Mouse (Mus musculus): ENCODE data around the gene Gfod1. TPM values are rescaled to one million over a fixed set of nuclear protein-coding genes. Genes with fewer than 3 reads are reported as not detected.
A peak's percentile ranks its signal among the peaks of the same experiment; 100 is the strongest.

Gene Gfod1
- polyA plus RNA-seq, 1 experiment from 2014 or later: 1.2 TPM

DNA sequence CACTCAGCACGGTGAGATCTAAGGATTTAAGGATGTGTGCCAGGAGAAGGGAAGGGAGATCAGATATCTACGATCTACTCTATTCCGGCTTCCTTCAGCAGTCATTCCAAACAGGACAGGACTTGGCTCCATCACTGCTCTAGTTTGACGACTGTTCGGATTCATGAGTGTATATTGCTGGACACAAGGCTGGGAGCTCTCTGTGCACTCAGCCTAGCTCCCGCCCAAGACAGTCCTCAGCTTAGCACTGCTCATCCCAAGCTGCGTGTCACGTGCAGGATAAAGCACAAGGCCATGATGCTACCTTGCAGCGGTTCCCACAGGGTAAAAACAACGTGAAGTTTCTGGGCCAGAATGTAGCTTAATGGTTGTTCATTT is 33.8 kb downstream of the Gfod1 start:
- no peak overlapping the region for H3K27ac ChIP-seq

DNA sequence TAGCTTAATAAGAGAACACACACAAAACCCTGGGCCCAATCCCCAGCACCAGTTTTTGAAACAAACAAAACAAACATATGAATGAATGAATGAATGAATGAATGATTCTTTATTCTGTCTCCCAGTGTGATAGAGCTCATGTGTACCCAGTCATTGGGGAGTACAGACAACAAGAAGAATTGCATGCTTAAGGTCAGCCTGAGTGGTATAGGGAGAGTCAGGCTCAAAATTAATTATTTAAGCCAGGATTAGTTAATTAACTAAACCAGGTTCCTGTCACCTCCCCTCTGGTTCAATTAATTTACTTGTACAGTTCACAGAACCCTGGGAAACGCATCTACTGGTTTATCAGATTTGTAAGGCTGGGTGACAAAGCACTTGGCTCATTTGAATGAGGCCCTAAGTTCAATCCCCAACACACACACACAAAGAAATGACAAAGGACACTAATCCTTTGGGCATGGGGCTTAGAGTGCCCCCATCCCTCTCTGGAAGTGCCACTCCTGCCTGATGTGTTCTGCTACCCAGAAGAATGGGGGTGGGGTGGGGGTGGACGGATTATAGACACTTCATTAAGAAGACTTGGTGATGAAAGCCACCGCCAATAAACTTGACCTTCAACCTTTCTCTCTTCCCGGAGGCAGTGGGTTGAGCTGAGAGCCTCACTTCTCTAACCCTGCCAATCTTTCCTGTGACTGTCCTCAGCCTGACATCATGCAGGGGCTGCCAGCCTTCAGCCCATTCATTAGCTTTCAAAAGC is 34.3 kb downstream of the Gfod1 start:
- Histone ChIP-seq H3K27ac (no peak overlapping the region), H3K27me3 (no peaks in the 10 kb centered on the region), H3K36me3 (no peaks in the 10 kb centered on the region), H3K9ac (no peak overlapping the region), H3K4me3 (no peak overlapping the region), H3K9me3 (no peaks in the 10 kb centered on the region), H3K4me2 (no peak overlapping the region), H3K4me1 (peaks cover 12% of the 10 kb centered on the region; the same call in 1 of the 2 replicates)
- ATAC-seq (ENCODE audit: insufficient number of reproducible peaks, low FRiP score, low TSS enrichment, low read depth): no peak
- 45% methylated on average over 4 of the region's 4 CpGs for WGBS

More for the DNA sequence above, 33.8 kb downstream of the Gfod1 start:
- 68% methylated on average over 10 of the region's 10 CpGs for WGBS
- no peak overlapping the region for H3K4me3 ChIP-seq
- H3K36me3 ChIP-seq: no peaks in the 10 kb centered on the region
- peaks cover 12% of the 10 kb centered on the region; the same call in 1 of the 2 replicates for H3K4me1 ChIP-seq
- no peaks in the 10 kb centered on the region for H3K9me3 ChIP-seq
- H3K27me3 ChIP-seq: no peaks in the 10 kb centered on the region
- H3K4me2 ChIP-seq: no peak overlapping the region
- no peak overlapping the region for H3K9ac ChIP-seq
- ATAC-seq (ENCODE audit: insufficient number of reproducible peaks, low FRiP score, low TSS enrichment, low read depth): no peak

DNA sequence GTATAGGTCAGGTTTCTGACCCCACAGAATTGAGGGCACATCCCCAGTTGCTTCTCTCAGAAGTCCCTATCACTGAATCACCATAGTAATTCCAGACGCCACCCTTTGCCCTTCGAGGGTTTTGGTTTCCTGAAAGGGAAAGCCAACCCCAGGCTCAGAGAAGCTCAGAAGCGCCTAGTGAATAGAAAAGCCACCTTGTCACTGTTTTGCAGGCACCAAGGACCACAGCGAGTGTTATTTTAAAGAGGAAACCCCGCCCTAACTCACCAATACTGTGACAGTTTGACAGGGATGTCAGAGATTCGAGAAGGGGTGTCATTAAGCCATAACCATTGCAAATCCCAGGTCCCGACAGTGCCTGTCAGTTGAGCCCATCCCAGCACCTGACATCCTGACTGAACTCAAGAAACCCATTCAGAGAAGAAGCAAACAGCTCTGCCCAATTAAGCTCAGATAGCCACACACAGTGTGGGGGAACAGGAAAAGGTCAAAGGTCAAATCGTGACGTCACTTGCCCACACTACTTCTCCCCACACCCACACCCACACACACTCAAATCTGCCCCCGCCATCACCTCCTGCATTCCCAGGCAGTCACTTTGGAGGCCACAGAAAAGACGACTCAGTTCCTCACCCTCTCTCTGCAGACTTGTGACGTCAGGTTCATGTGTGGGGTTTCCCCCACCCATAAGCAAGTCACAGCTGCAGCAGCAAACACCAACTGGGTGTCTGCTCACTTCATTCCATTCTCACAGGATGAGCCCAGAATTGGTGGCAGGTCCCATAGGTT is 35.2 kb downstream of the Gfod1 start:
- Histone ChIP-seq H3K36me3 (no peaks in the 10 kb centered on the region), H3K4me1 (peaks cover 12% of the 10 kb centered on the region; the same call in 1 of the 2 replicates), H3K9ac (no peak overlapping the region), H3K4me3 (no peak overlapping the region), H3K4me2 (no peak overlapping the region), H3K9me3 (no peaks in the 10 kb centered on the region), H3K27me3 (no peaks in the 10 kb centered on the region), H3K27ac (no peak overlapping the region)
- WGBS: 49% methylated on average over 12 of the region's 12 CpGs
- ATAC-seq (ENCODE audit: insufficient number of reproducible peaks, low FRiP score, low TSS enrichment, low read depth): 0 out of 2 replicates have a peak, but pooled peaks have one; percentile 18

DNA sequence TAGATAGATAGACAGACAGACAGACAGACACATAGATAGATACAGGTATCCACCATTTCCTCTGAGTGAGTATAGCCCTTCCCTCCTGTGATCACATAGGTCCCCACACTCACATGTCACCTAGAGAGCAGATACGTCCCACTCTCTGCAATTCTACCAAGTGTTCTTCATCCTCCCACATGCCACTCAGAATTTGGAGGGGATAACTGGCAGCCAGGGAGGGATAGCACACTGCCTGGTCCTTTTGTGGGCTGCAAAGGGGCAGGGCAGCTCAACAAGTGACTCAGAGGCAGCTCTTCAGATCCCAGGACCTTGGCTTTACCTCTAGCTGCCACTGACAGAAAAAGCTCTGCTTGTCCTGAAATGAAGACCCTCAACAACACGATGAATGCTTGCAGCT is 36.1 kb downstream of the Gfod1 start:
- no peak overlapping the region for H3K27ac ChIP-seq
- no peaks in the 10 kb centered on the region for H3K27me3 ChIP-seq
- H3K4me3 ChIP-seq: no peak overlapping the region
- ATAC-seq (ENCODE audit: insufficient number of reproducible peaks, low FRiP score, low TSS enrichment, low read depth): no peak
- H3K36me3 ChIP-seq: no peaks in the 10 kb centered on the region
- H3K9ac ChIP-seq: no peak overlapping the region
- no peak overlapping the region for H3K4me2 ChIP-seq
- 87% methylated on average over 2 of the region's 2 CpGs for WGBS
- no peaks in the 10 kb centered on the region for H3K9me3 ChIP-seq
- peaks cover 12% of the 10 kb centered on the region; the same call in 1 of the 2 replicates for H3K4me1 ChIP-seq

DNA sequence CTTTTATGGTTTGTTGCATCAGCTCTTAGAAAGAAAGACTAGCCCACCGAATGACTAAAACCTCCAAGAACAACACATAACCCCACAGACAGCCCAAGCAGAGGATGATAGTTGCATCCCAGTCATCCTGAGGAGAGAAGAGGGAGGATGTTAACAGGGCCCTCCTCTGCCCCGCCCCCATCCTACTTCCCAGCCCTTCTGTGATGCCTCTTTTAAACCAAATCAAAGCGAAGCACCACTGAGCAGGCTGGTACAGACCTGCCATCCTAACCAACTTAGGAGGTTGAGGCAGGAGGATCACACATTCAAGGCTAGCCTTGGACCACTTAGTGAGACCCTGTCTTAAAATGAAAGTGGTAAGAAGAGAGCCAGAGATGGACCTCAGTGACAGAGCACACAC is 36.8 kb downstream of the Gfod1 start:
- Histone ChIP-seq H3K36me3 (no peaks in the 10 kb centered on the region), H3K27ac (no peak overlapping the region), H3K9me3 (no peaks in the 10 kb centered on the region), H3K4me2 (no peak overlapping the region), H3K27me3 (no peaks in the 10 kb centered on the region), H3K4me1 (peaks cover 10% of the 10 kb centered on the region; the same call in 1 of the 2 replicates), H3K4me3 (no peak overlapping the region), H3K9ac (no peak overlapping the region)
- ATAC-seq (ENCODE audit: insufficient number of reproducible peaks, low FRiP score, low TSS enrichment, low read depth): no peak
- WGBS: 83% methylated on average over 3 of the region's 3 CpGs

DNA sequence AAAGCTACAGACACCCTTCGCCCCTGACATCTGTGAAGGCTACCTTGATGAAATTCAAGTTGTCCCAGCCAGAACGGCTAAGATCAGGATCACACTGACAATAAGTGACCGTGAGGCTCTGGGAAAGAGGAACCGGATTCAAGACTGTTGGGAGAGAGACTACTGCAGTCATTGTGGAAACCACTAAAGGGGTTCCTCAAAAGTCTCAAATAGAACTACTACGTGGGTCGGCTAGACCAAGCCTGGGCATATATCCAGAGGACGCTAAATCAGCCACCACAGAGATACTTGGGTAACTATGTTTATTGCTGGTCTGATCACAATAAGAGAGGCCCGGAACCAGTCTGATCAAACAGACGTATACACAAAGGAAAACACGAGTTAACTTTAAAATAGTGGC is 37.6 kb downstream of the Gfod1 start:
- Histone ChIP-seq H3K9me3 (no peaks in the 10 kb centered on the region), H3K9ac (no peak overlapping the region), H3K27me3 (no peaks in the 10 kb centered on the region), H3K4me2 (no peak overlapping the region), H3K27ac (no peak overlapping the region), H3K36me3 (no peaks in the 10 kb centered on the region), H3K4me3 (no peak overlapping the region), H3K4me1 (0 out of 2 replicates have a peak, but pooled peaks cover 4% of the 10 kb centered on the region)
- WGBS: 87% methylated on average over 10 of the region's 10 CpGs
- ATAC-seq (ENCODE audit: insufficient number of reproducible peaks, low FRiP score, low TSS enrichment, low read depth): no peak

DNA sequence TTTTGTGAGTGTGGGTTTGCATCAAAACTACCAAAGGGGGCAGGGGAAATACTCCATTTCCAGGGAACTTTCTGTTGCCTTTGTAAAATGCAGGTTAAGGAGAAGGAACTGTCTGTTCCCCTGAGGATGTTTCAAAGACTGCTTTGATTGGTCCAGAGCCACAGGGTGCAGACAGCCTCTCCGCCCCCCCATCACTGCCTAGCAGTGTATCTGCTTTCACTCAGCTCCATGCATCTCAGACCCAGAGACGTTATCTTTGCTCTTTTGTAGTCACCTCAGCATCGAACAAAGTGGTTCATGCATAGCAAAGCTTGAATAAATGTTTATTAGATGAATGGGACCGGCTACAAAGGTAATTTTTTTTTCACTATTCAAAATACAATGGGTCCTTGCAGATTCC is 38.9 kb downstream of the Gfod1 start:
- Histone ChIP-seq H3K4me1 (0 out of 2 replicates have a peak, but pooled peaks cover 4% of the 10 kb centered on the region), H3K9me3 (no peaks in the 10 kb centered on the region), H3K4me3 (no peak overlapping the region), H3K27me3 (no peaks in the 10 kb centered on the region), H3K4me2 (no peak overlapping the region), H3K36me3 (no peaks in the 10 kb centered on the region), H3K27ac (no peak overlapping the region), H3K9ac (no peak overlapping the region)
- WGBS: 51% methylated on average over 4 of the region's 4 CpGs
- ATAC-seq (ENCODE audit: insufficient number of reproducible peaks, low FRiP score, low TSS enrichment, low read depth): no peak

DNA sequence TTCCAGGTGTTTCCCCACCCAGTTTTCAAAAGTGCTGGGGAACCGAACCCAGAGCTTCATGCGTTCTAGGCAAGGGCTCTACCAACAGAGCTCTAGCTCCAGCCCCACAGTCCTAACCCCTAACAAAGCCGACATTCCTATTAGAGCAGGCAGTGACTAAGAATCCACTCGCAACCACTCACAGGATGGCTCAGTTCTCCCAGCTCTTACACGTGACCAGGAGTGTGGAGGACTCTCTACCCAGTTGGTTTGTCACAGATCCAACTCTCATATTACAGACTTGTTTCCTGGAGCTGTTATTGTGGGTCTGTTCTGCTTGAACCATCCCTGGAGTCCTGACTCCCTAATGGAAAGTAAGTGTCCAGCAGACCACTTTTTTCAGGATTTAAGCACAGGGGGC is 40.3 kb downstream of the Gfod1 start:
- H3K9ac ChIP-seq: no peak overlapping the region
- 75% methylated on average over 5 of the region's 5 CpGs for whole genome bisulfite sequencing
- no peaks in the 10 kb centered on the region for H3K4me1 ChIP-seq
- H3K36me3 ChIP-seq: no peaks in the 10 kb centered on the region
- H3K4me3 ChIP-seq: no peak overlapping the region
- no peaks in the 10 kb centered on the region for H3K9me3 ChIP-seq
- H3K4me2 ChIP-seq: no peak overlapping the region
- no peak overlapping the region for H3K27ac ChIP-seq
- ATAC-seq (ENCODE audit: insufficient number of reproducible peaks, low FRiP score, low TSS enrichment, low read depth): no peak
- H3K27me3 ChIP-seq: no peaks in the 10 kb centered on the region

DNA sequence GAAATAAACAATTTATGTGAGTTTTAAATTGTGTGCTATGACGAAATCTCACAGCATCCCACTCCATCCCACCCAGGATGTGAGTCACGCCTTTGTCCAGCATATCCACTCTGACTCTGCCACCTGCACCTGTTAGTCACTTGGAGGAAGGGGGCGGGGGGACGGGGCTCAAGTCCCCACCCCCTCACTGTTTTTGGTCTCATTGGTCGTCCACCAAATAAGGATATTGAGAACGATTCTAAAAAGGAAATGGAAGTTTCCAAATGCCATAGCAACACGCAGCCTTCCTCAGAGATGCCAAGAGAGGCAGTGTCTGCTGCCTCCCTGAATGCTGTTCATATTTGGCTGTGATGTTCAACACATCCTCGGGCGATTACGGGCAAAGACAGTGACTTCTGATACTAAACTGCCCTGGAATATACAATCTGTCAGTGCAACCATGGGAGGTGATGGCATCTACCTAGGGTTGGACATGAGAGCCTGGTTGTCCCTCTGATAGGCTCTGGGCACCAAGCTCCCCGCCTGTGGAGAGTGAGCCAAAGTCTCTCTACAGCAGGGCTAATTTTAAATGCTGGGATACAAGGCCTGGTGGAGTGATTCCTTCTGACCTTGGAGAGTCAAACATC is 41.7 kb downstream of the Gfod1 start:
- Histone ChIP-seq H3K36me3 (no peaks in the 10 kb centered on the region), H3K9ac (no peak overlapping the region), H3K27me3 (no peaks in the 10 kb centered on the region), H3K4me1 (no peaks in the 10 kb centered on the region), H3K4me3 (no peak overlapping the region), H3K4me2 (no peak overlapping the region), H3K27ac (no peak overlapping the region), H3K9me3 (no peaks in the 10 kb centered on the region)
- 84% methylated on average over 11 of the region's 11 CpGs for WGBS
- no peak for ATAC-seq (ENCODE audit: insufficient number of reproducible peaks, low FRiP score, low TSS enrichment, low read depth)

DNA sequence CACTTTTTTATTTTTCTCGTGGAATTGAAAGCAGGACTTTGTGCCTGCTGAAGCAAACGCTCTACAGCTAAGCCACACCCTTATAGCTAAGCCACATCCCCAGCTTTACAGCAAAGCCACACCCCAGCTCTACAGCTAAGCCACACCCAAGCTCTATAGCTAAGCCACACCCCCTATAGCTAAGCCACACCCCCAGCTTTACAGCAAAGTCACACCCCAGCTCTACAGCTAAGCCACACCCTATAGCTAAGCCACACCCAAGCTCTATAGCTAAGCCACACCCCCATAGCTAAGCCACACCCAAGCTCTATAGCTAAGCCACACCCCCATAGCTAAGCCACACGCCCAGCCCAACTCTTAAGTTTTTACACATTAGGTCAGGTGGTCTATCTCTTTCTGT is 42.7 kb downstream of the Gfod1 start:
- Histone ChIP-seq H3K4me2 (no peak overlapping the region), H3K4me3 (no peak overlapping the region), H3K27me3 (no peaks in the 10 kb centered on the region), H3K9me3 (no peaks in the 10 kb centered on the region), H3K27ac (no peak overlapping the region), H3K36me3 (no peaks in the 10 kb centered on the region), H3K9ac (no peak overlapping the region), H3K4me1 (no peaks in the 10 kb centered on the region)
- ATAC-seq (ENCODE audit: insufficient number of reproducible peaks, low FRiP score, low TSS enrichment, low read depth): 0 out of 2 replicates have a peak, but pooled peaks have one; percentile 44
- WGBS: 65% methylated on average over 3 of the region's 3 CpGs

DNA sequence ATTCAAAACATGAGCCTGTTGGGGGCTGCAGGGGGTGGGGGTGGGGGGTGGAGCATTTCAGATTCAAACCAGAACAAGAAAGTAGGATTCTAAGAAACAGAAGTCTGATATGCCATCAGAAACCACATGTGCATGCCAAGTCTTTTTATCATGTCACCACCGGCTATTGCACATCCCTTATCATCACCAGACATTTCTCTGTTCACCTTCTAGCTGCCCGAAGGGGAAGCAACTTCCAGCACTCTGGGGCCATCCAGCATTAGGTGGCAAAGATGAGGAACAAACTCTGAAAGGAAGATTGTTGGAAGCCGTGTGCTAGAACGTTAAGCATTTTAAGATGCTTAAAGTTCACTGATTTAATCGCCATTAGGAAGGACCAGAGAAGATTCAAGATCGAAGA is 43.2 kb downstream of the Gfod1 start:
- ATAC-seq (ENCODE audit: insufficient number of reproducible peaks, low FRiP score, low TSS enrichment, low read depth): no peak
- H3K36me3 ChIP-seq: no peaks in the 10 kb centered on the region
- H3K9me3 ChIP-seq: no peaks in the 10 kb centered on the region
- H3K27me3 ChIP-seq: no peaks in the 10 kb centered on the region
- WGBS: 76% methylated on average over 6 of the region's 6 CpGs
- no peak overlapping the region for H3K27ac ChIP-seq
- no peak overlapping the region for H3K4me2 ChIP-seq
- H3K4me3 ChIP-seq: no peak overlapping the region
- no peak overlapping the region for H3K9ac ChIP-seq
- H3K4me1 ChIP-seq: no peaks in the 10 kb centered on the region

DNA sequence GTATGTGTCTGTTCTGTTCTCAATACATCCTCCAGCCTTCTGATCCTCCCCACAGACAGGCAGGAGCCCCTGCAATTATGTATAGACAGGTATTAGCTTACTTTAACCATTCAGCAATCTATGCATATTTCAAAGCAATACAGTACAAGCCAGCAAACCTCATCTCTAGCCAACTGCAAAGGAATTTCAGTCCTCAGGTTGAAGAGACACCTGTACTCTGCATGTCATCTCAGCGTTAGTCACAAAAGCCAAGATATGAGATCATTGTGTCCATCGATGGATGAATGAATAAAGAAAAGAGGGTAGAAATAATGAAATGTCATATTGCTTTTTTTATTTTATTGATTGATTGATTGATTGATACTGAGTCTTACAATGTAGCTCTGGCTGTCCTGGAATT is 47.5 kb downstream of the Gfod1 start:
- Histone ChIP-seq H3K4me1 (no peaks in the 10 kb centered on the region), H3K9me3 (no peaks in the 10 kb centered on the region), H3K27ac (no peak overlapping the region), H3K36me3 (no peaks in the 10 kb centered on the region), H3K4me3 (no peak overlapping the region), H3K9ac (no peak overlapping the region), H3K27me3 (no peaks in the 10 kb centered on the region), H3K4me2 (no peak overlapping the region)
- ATAC-seq (ENCODE audit: insufficient number of reproducible peaks, low FRiP score, low TSS enrichment, low read depth): no peak
- 96% methylated on average over 2 of the region's 2 CpGs for WGBS

Measured in limb, embryonic 15.5 days (tissue).